Mouse (Mus musculus): ENCODE results near the gene Dhtkd1.
A peak's percentile ranks its signal among the peaks of the same experiment; 100 is the strongest.

The Dhtkd1 gene

DNA sequence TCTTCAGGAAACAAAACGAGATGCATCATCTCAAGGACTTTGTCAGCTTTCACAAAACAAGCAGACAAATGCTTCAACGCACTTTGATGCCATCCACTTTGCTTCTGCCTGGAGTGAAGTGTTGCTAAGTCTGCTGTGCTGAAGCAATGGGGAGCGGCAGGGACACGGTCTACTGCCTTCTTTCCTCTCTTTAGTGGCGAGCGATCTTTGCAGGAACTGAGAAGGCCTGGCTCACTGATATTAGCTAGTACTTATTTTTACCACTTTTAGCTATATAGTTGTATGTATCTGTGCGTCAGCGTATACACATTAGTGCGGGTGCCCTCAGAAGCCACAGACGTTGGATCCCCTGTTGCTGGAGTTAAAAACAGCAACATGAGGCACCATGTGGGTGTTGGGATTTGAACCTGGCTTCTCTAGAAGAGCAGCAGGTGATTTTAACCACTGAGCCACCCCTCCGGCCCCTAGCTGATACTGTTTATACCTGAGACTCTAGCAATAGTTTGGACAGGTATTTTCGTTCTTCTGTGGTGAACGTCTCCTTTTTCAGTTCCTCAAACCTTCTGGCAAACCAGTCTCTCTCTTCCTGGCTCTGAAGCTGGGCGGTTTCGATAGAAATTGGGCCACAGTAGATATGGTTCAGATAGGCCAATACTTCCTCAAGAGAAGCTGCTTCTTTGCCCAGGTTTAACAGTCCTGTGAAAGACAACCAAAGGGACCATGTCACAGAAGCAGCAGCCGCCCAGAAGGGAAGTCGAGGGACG lies 12.1 kb downstream of the Dhtkd1 start:
- no peak for DNase-seq (ENCODE audit: low spot score)

DNA sequence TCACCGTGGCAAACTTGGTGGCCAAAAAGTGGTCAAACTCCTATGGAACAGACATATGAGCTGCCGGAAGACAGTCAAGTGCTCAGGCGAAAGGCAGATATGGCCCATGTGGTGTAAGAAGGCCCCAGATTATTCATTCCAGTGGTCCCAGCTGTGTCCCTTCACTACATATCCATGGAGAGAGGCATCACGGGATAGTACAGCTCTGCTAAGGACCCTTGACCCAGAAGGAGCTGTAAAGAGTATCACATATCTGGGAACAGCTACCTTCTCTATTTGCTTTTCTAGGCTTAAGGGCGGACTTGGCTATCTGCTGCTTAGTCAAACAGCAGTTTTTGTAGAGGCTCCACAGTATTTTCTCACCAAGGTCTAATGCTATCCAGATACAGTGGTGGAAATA lies 12.8 kb downstream of the Dhtkd1 start:
- no peak for DNase-seq (ENCODE audit: low spot score)

- no peak for DNase-seq (ENCODE audit: low spot score)
Measured at GRCm38 (mm10) chr2:5927481-5927880, 15.1 kb downstream of the Dhtkd1 start.

- DNase-seq (ENCODE audit: low spot score) = no peak
Measured at GRCm38 (mm10) chr2:5923786-5924185, 18.8 kb downstream of the Dhtkd1 start.

DNA sequence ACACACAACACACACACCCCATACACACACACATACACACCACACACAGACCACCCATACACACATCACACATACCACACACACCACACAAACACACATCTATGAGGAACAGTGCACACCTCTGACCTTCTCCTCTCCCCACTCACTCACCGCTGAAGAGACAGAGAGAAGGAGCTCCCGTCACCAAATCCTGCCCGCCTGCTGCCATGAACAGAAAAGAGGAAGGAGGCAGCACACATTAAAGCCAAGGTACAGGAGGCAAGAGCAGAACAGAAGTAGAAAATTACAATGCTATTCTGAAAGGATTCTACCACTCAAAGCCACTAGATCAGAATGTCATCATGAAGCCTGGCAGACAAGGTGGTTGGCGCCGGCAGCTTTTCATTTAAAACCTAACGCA lies 19.8 kb downstream of the Dhtkd1 start:
- no peak for DNase-seq (ENCODE audit: low spot score)

DNA sequence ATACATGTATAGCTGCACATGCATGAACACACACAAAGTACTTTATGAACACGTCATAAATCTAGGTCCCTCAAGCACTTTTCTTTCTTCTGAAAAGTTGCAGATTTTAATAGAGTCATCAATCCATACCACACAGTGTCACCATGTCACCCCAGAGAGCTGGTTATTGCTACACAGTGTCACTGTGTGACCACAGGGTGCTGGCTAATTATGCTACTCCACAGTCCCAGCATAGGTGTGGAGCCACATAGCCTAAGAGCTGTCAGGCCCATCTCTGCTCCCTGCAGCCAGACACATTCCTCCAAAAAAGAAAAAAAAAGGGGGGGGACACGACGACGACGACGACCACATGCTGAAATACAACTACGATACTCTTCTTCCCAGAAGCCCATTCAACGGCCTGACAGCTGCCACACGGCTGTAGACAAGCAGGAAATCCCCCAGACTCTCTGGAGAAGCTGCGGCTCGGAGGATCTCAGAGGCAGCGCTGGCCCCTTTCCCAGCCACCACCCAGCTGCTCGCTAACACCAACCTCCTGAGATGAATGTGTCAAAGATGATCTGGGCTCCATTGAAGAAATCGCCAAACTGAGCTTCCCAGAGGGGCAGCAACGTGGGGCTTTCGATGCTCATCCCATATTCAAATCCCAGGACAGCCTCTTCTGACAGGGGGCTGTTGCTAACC lies 31.2 kb downstream of the Dhtkd1 start:
- no peak for DNase-seq (ENCODE audit: low spot score)

DNA sequence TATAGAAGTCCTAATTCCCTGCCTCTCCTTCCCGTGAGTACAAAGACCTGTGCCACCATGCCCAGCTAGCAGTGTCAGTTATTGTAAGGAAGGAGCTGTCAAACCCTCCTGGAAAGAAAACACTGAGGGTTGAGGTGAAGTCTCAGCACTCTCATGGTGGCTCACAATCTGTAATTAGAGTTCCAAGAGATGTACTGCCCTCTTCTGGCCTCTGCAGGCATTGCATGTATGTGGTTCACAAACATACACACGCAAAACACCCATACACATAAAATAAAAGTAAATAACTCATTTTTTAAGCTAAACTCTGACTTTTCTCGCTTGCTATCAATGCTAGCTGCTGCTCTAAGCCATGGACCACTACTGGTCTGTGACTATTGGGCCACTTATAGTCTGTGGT lies 36.0 kb downstream of the Dhtkd1 start:
- DNase-seq (ENCODE audit: low spot score) = no peak

DNA sequence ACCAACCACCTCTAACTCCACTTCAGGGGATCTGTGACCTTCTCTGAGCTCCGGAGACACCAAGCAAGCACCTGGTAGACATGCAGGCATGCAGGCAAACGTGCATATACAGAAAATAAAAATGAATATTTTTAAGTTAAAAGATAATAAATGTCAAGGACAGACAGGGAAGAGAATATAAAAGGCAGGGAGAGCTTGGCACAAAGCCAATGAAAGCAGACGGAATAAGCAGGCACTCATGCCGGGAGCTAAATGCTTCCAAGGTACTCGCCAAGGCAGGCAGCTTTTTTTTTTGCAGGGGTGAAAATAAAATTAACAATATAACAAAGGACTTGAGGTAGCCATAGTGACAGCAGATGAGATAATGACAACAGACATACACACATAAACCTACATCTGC lies 36.5 kb downstream of the Dhtkd1 start:
- DNase-seq (ENCODE audit: low spot score) = no peak

DNA sequence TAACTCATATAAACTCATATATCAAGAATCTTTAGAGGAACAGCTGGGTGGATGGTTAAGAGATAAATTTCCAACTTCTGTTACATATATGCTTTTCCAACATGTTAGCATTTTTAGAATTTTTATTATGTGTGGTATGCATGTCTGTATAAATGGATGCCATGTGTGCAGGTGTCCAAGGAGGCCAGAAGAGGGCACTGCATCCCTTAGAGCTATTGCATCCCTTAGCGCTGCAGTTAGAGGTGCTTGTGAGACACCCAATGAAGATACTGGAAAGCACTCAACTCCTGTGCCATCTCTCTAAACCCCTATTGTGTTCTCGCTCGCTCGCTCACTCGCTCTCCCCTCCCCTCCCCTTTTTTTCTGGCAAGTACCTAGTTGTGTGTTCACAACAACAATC lies 42.4 kb downstream of the Dhtkd1 start:
- no peak for DNase-seq (ENCODE audit: low spot score)

GRCm38 (mm10) chr2:5894843-5895570 lies 47.6 kb downstream of the Dhtkd1 start, which contains the start of gene Sec61a2:
Sec61a2 (minus strand) TSS chr2:5895432.
- DNase-seq (ENCODE audit: low spot score) = peak; percentile 100

- no peak for DNase-seq (ENCODE audit: low spot score)
Measured at GRCm38 (mm10) chr2:5894296-5894695, 48.3 kb downstream of the Dhtkd1 start.

DNA sequence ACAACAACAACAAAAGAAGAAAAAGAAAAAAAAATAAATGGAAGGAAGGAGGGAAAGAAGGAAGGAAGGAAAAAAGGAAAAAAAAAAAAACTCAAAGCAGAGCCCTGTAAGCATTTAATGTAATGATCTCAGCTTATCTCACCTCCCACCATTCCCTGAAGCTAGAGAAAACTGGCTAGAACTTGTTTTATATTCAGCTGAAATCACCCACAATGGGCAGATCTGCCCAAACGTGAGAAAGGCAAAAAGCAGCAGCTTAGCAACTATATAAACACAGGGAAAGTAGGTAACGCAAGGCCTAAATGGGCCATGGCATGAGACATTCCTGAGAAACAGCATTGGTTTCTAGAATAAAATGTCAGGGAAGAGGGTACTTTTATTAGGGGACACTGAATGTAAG lies 53.2 kb downstream of the Dhtkd1 start:
- DNase-seq (ENCODE audit: low spot score) = no peak

DNA sequence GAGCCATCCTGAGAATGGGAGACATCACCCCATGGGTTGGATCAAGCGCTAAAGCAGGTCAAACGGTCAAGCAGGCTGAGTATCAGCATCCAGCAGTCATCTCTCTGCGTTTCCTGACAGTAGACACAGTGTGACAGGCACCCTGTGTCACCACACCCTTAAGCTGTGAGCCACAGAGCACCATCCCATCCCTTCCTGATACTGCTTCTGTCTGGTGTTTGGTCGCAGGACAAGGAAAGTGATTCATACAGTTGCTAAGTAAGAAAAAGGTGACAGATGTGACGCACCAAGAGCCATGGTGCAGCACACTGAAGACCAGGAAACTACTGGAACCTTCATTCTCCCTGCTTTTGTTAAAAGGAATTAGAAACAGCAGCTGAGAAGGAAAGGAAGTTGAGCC lies 53.7 kb downstream of the Dhtkd1 start:
- DNase-seq (ENCODE audit: low spot score) = no peak

DNA sequence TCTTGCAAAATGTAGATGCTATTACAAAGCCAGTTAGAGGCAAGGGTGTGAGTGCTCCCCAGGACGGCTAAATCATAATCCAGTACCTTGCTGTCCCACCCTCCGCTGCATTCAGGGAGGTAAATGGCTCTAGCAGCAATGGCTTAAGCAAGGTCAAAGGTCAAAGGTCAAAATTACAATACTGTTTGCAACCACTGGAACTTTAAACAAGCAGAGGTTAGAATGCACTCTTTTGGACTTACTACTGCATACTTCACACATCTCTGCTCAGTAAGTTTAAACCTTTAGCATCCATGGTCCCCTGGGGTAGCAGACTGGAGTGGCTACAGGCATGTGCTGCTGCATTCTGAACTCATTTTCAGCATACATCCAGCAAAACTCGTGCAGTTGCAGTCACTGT lies 65.1 kb downstream of the Dhtkd1 start:
- DNase-seq (ENCODE audit: low spot score) = no peak

GRCm38 (mm10) chr2:5869746-5870145 lies 72.8 kb downstream of the Dhtkd1 start:
- DNase-seq (ENCODE audit: low spot score) = no peak

DNA sequence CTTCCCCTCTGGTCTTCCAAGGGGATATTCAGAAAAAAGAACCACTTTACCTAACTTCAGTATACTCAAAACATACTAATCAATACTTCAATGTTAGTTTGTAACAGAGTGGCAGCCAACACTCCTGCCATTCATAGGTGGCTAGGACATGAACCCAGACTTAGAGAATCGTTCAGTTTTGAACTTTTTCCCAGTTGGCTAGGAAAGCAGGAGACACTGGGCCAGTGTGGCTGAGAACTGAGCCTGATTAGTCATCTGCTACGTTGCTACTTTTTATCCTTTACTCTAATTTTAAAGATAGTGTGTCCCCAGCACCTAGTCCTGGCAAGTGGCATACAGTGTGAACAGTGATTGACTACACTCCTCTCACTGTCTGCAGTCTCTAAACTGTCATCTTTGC lies 74.9 kb downstream of the Dhtkd1 start:
- DNase-seq (ENCODE audit: low spot score) = no peak

GRCm38 (mm10) chr2:5862834-5863233 lies 79.8 kb downstream of the Dhtkd1 start, which contains the start of gene Gm13199:
Gm13199 (minus strand) TSS chr2:5862934.
- DNase-seq (ENCODE audit: low spot score) = no peak

DNA sequence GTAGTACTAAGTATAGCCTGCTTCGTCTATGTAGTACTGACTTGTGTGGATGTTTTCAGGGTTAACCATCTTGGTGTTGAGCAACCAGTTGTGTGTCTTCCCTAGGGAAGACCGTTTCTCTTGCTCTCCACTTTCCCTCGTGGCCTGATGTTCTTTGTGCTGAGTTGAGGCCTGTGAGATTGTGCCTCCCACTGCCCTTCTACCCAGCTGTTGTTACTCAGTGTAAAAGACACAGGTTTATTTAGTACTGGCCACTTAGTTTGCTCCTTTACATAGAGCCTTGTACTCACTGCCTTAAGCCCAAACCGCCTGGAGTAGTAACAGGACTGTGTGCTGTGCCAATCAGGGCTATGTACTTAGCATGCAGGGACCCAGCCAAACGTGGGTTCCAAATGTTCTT lies 90.7 kb downstream of the Dhtkd1 start:
- DNase-seq (ENCODE audit: low spot score) = no peak

DNA sequence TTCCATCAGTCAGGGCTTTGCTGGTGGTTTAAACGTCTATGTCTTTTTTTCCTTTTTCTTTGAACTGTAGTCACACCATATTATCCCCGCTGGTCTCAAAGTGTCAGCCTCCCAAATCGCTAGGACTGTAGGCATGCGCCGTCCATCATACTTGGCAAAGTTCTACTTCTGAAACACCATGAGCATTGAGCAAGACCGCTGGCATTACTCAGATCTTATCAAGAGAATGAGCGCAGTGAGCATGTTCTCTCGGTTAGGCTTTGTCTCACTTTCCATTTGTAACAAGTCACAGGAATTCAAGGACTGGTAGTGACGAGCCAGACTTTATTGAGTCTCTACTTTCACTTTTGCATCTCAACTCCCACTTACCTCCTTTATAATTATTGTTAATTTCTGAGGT lies 91.5 kb downstream of the Dhtkd1 start:
- DNase-seq (ENCODE audit: low spot score) = no peak
